Mouse (Mus musculus): Measurements from ENCODE around the gene Wdr73. TPM values are rescaled to one million over a fixed set of nuclear protein-coding genes. Genes with fewer than 3 reads are reported as not detected.

Wdr73 gene
- total and polyA plus RNA-seq, 3 experiments = 57.8 to 67.0 TPM; not detected in 1

DNA sequence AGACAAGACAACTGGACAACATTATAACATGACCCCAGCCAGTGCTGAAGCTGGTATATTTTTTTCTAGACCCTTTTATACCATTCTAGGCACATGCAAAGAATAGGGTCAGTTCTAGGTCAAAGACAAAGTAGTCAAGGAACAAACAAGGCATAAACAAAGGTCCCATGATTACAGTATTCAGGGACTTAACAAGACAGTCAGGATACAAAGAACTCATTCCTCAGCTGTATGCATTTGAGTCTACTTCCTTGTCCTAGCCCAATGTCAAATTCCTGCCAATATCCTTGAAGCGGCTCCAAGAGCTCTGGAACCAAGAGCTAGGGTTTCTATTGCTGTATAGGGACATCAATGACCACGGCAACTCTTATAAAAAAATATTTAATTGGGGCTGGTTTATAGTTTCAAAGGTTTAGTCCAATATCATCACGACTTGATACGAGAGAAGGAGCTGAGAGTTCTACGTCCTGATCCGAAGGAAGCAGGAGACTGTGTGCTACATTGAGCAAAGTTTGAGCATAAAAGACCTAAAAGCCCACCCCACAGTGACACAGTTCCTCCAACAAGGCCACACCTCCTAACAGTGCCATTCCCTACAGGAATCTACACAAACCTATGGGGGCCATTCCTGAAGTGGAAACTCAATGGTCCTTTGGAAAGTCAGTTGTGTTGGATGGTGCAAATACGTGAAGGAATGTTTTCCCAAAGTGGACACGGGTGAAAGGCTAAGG lies 57.0 kb downstream of the Wdr73 start:
- Histone ChIP-seq H3K27me3 (ENCODE audit: control insufficient read depth in 1 of 2, insufficient read depth in 2 of 2, low read length in 2 of 2) (no peaks in the 10 kb centered on the region), H3K27ac (ENCODE audit: control insufficient read depth, low read depth, low read length) (no peak overlapping the region), H3K9me3 (replicated peaks; ENCODE audit: insufficient read depth, low read length) (no peaks in the 10 kb centered on the region), H3K4me1 (ENCODE audit: control insufficient read depth in 1 of 2, insufficient read depth in 2 of 2, low read length in 2 of 2) (peaks cover 5 to 20% of the 10 kb centered on the region in 2 experiments), H3K4me3 (ENCODE audit: control insufficient read depth in 1 of 2, insufficient read depth in 1 of 2, low read depth in 2 of 2, low read length in 2 of 2) (no peak overlapping the region), H3K9ac (ENCODE audit: control insufficient read depth, low read depth, low read length, poor library complexity, severe bottlenecking) (no peak overlapping the region), H3K36me3 (ENCODE audit: control insufficient read depth in 1 of 2, insufficient read depth in 2 of 2, low read length in 2 of 2) (peaks cover 0 to 13% of the 10 kb centered on the region in 2 experiments; a peak in 2 of 4 replicates), H3K79me2 (ENCODE audit: control insufficient read depth, insufficient read depth, low read length, poor library complexity) (no peaks in the 10 kb centered on the region)
- DNase-seq (ENCODE audit: low read depth, low spot score) = no peak
- TF ChIP-seq POLR2A (IDR thresholded peaks at IDR 0.05; ENCODE audit: control insufficient read depth in 1 of 2, insufficient read depth in 1 of 2, low read depth in 1 of 2, low read length in 2 of 2, poor library complexity in 1 of 2) (no peak), CTCF (IDR thresholded peaks at IDR 0.05 in 2 of 3, conservative IDR thresholded peaks at IDR 0.05 in 1 of 3; ENCODE audit: control insufficient read depth in 1 of 3, insufficient read depth in 1 of 3, low read depth in 2 of 3, low read length in 3 of 3, poor library complexity in 1 of 3, severe bottlenecking in 1 of 3) (no peak), NRF1 (IDR thresholded peaks at IDR 0.05; ENCODE audit: insufficient read depth, low read depth, low read length, poor library complexity, severe bottlenecking) (no peak), ZMIZ1 (IDR thresholded peaks at IDR 0.05; ENCODE audit: low read depth, low read length) (no peak), CHD1 (IDR thresholded peaks at IDR 0.05; ENCODE audit: low read depth, low read length) (no peak), RAD21 (IDR thresholded peaks at IDR 0.05; ENCODE audit: low read depth, low read length) (no peak), BHLHE40 (IDR thresholded peaks at IDR 0.05; ENCODE audit: borderline replicate concordance, low read depth, low read length) (no peak), HCFC1 (IDR thresholded peaks at IDR 0.05; ENCODE audit: low read depth, low read length) (no peak), MAX (IDR thresholded peaks at IDR 0.05; ENCODE audit: low read length) (no peak), USF1 (IDR thresholded peaks at IDR 0.05; ENCODE audit: low read depth, low read length) (no peak), NELFE (IDR thresholded peaks at IDR 0.05; ENCODE audit: low read depth, low read length) (no peak), E2F4 (IDR thresholded peaks at IDR 0.05; ENCODE audit: borderline replicate concordance, low read depth, low read length) (no peak), ETS1 (IDR thresholded peaks at IDR 0.05; ENCODE audit: low read depth, low read length) (no peak)

DNA sequence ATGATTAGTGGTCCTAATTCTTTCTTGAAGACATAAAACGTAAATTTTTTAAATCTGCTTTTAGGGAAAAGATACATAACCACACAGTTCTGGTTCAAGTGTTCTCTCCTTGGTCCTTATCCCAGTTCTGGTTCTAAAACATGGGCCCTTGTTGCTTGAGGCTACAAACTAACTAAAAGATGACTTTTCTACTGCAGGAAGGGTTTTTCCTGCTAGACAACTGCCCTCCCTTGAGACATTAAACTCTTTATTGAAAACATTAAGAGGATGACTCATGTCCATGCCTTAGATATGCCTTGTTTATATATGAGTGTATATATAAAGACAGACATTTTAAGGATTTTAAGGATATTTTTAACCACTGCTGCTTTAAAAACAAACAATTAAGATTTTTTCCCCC lies 57.9 kb downstream of the Wdr73 start:
- no peaks in the 10 kb centered on the region for H3K27me3 ChIP-seq (ENCODE audit: control insufficient read depth in 1 of 2, insufficient read depth in 2 of 2, low read length in 2 of 2)
- no peak overlapping the region for H3K4me3 ChIP-seq (ENCODE audit: control insufficient read depth in 1 of 2, insufficient read depth in 1 of 2, low read depth in 2 of 2, low read length in 2 of 2)
- TF ChIP-seq RCOR1 (IDR thresholded peaks at IDR 0.05; ENCODE audit: low read depth, low read length) (no peak), POLR2A (IDR thresholded peaks at IDR 0.05; ENCODE audit: control insufficient read depth in 1 of 2, insufficient read depth in 1 of 2, low read depth in 1 of 2, low read length in 2 of 2, poor library complexity in 1 of 2) (no peak), NELFE (IDR thresholded peaks at IDR 0.05; ENCODE audit: low read depth, low read length) (no peak), KAT2A (conservative IDR thresholded peaks at IDR 0.05; ENCODE audit: low read depth, low read length) (no peak), CHD2 (IDR thresholded peaks at IDR 0.05; ENCODE audit: low read length) (no peak), CHD1 (IDR thresholded peaks at IDR 0.05; ENCODE audit: low read depth, low read length) (no peak), MYB (IDR thresholded peaks at IDR 0.05; ENCODE audit: low read depth, low read length) (no peak), MXI1 (IDR thresholded peaks at IDR 0.05; ENCODE audit: low read depth, low read length) (no peak), ZNF384 (IDR thresholded peaks at IDR 0.05; ENCODE audit: low read depth, low read length) (no peak), MAFK (IDR thresholded peaks at IDR 0.05; ENCODE audit: borderline replicate concordance, low read depth, low read length) (no peak), ZMIZ1 (IDR thresholded peaks at IDR 0.05; ENCODE audit: low read depth, low read length) (no peak), SMC3 (IDR thresholded peaks at IDR 0.05; ENCODE audit: low read depth, low read length) (no peak)
- H3K9me3 ChIP-seq (replicated peaks; ENCODE audit: insufficient read depth, low read length) = no peaks in the 10 kb centered on the region
- no peak for DNase-seq (ENCODE audit: low read depth, low spot score)
- H3K79me2 ChIP-seq (ENCODE audit: control insufficient read depth, insufficient read depth, low read length, poor library complexity) = no peaks in the 10 kb centered on the region
- no peak overlapping the region for H3K9ac ChIP-seq (ENCODE audit: control insufficient read depth, low read depth, low read length, poor library complexity, severe bottlenecking)
- H3K27ac ChIP-seq (ENCODE audit: control insufficient read depth, low read depth, low read length) = no peak overlapping the region
- H3K4me1 ChIP-seq (ENCODE audit: control insufficient read depth in 1 of 2, insufficient read depth in 2 of 2, low read length in 2 of 2) = peaks cover 5 to 19% of the 10 kb centered on the region in 2 experiments
- peaks cover 0 to 12% of the 10 kb centered on the region in 2 experiments; a peak in 2 of 4 replicates for H3K36me3 ChIP-seq (ENCODE audit: control insufficient read depth in 1 of 2, insufficient read depth in 2 of 2, low read length in 2 of 2)
